Mouse (Mus musculus) testis, adult 2 months (tissue): ENCODE measurements at regions not wholly inside any gene's neighbourhood (a gene's known extent, or its start where the extent isn't known, plus 50 kb on each side); places are given as distances from the start of the nearest gene placed in this dataset.

Experiments
- H3K27ac ChIP-seq: fragments of 200-500 bp; 2 replicates; pipeline ENCODE4 v1.5.1; 2012; ENCODE audit warnings: low read depth, low read length; ENCODE audit not compliant: control insufficient read depth, insufficient read depth
- H3K27me3 ChIP-seq: fragments of 200-500 bp; 2 replicates; pipeline ENCODE4 v1.6.1; 2012; ENCODE audit warnings: mild to moderate bottlenecking, low read length, moderate library complexity; ENCODE audit not compliant: control insufficient read depth, insufficient read depth
- H3K36me3 ChIP-seq: fragments of 200-500 bp; 2 replicates; pipeline ENCODE4 v1.6.1; 2012; ENCODE audit warnings: mild to moderate bottlenecking, low read length; ENCODE audit not compliant: control insufficient read depth, insufficient read depth
- H3K4me1 ChIP-seq: fragments of 200-500 bp; 2 replicates; pipeline ENCODE4 v1.6.1; 2012; ENCODE audit warnings: low read length; ENCODE audit not compliant: control insufficient read depth, insufficient read depth
- H3K4me3 ChIP-seq: fragments of 200-500 bp; 2 replicates; pipeline ENCODE4 v1.5.1; 2012; ENCODE audit warnings: low read depth, mild to moderate bottlenecking, low read length, moderate library complexity, mixed read lengths; ENCODE audit not compliant: control insufficient read depth
- CTCF ChIP-seq: fragments of 200-500 bp; IDR thresholded peaks from 2 replicates; pipeline ENCODE4 v1.5.1; 2012; ENCODE audit warnings: low read depth, mild to moderate bottlenecking, inconsistent platforms, low read length, moderate library complexity; ENCODE audit not compliant: control insufficient read depth, insufficient read depth, insufficient replicate concordance
- POLR2A ChIP-seq: fragments of 200-500 bp; IDR thresholded peaks from 2 replicates; pipeline ENCODE4 v1.6.1; 2012; ENCODE audit warnings: low read depth, mild to moderate bottlenecking, inconsistent platforms, low read length, moderate library complexity; ENCODE audit not compliant: control insufficient read depth

DNA sequence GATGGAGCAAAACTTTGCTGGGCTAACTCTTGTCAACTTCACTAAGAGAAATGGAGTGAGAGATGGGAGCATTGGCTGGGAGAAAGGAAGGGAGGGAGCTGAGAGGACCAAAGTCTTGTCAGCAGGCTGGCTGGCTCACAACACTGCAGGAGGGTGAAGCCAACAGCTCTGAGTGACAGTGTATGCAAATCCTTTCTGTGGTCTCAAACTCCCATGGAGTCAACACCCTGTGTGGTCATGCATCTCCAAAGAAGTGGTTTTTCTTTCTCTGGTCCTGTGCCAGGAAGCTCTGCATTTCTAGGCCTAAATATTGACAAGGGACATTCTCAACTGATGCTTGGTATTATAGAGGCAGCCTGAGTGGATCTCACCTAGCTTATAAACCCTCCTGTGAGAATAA is 194.9 kb upstream of the Krr1 start:
- Histone ChIP-seq H3K27me3 (no peaks in the 10 kb centered on the region), H3K27ac (no peak overlapping the region), H3K4me1 (peaks cover 4% of the 10 kb centered on the region; the same call in 1 of the 2 replicates), H3K36me3 (no peaks in the 10 kb centered on the region), H3K4me3 (no peak overlapping the region)
- TF ChIP-seq CTCF (no peak), POLR2A (no peak)

DNA sequence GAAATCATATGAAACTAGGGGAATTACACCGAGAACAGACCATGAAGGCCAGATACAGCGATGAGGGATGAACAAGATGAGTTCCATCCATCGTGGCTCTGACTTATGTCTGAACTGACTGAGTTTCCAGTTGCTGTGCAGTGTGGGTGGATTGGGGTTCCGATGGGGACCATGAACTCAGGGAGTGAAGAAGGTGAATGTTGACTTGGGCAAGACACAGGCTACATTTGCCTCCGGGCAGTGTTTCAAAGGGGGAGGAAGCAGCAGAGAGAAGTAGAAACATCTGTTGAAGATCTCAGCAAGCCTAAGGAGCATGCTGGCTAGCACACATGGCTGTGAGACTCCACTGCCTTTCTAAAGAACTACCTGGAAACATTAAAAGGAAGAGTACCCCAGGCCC is 194.4 kb upstream of the Krr1 start:
- H3K36me3 ChIP-seq: no peaks in the 10 kb centered on the region
- H3K27me3 ChIP-seq: no peaks in the 10 kb centered on the region
- TF ChIP-seq POLR2A (no peak), CTCF (no peak)
- peaks cover 4% of the 10 kb centered on the region; the same call in 1 of the 2 replicates for H3K4me1 ChIP-seq
- H3K27ac ChIP-seq: no peak overlapping the region
- no peak overlapping the region for H3K4me3 ChIP-seq

DNA sequence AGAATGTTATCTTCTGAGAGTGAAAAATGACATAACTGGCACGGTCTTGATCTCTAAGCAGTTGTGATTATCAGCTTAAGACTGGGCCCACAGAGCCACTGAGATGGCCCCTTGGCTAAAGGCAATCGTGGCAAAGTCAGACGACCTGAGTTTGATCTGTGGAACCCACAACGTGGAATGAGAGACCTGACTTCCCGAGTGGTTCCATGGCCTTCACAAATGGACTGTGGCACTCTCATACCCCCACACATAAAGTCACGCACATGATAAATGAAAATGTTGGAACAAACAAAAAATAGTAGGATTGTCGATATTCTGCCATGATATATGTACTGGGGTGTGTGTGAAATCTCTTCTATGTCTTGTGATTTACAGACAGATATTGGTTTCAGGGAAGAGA is 192.5 kb upstream of the Krr1 start:
- no peaks in the 10 kb centered on the region for H3K36me3 ChIP-seq
- no peak overlapping the region for H3K4me3 ChIP-seq
- H3K27ac ChIP-seq: no peak overlapping the region
- TF ChIP-seq POLR2A: no peak
- no peak for TF ChIP-seq CTCF
- H3K4me1 ChIP-seq: peaks cover 4% of the 10 kb centered on the region; the same call in 1 of the 2 replicates
- no peaks in the 10 kb centered on the region for H3K27me3 ChIP-seq

DNA sequence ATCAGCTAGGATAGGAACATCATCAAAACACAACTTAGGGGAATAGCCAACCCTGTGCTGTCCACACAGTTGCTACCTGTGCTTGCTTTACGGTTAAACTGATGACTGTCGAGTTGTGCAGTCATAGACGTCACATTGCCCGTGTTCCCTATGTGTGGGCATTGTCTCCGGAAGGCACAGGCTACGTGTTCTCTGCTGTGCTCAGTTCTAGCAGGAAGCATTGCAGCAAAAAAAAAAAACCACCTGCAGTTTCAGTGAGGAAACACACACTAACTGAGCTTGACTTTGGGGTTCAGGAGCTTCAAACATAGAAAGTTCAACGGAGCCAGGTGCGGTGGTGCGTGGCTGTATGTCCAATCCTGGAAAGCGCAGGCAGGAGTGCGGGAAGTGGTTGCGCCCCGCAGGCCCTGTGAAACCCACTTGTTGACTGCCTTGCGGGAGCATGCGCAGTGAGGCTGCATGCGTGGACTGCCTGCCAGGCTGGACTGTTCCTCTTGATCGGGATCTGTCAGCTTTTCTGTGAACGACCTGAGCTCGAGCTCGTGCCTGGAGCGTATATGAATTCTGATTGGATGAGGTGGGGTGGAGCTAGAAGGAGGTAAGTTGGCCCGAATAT is 190.2 kb upstream of the Krr1 start:
- Histone ChIP-seq H3K27ac (no peak overlapping the region), H3K27me3 (no peaks in the 10 kb centered on the region), H3K4me1 (peaks cover 4% of the 10 kb centered on the region; the same call in 1 of the 2 replicates), H3K4me3 (no peak overlapping the region), H3K36me3 (no peaks in the 10 kb centered on the region)
- TF ChIP-seq CTCF: no peak
- no peak for TF ChIP-seq POLR2A

DNA sequence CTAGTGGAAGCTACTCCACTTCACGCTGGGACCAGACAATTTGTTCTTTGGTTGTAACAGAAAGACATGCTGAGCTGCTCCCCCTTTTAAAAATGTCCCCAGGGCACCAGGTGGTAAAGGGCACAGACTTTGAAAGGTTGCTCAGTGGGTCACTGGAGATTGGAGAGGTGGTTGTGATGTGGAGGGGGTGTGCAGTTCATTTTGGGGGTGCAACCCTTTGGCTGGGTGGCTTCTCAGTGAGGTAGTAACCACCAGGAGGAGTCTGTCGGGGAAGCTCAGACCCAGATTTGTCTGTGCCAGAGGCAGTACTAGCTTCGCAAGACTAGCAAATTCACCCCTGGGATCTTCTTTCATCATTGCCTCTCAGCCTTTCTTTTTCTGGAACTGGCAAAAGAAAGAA is 189.0 kb upstream of the Krr1 start:
- H3K27ac ChIP-seq: no peak overlapping the region
- peaks cover 4% of the 10 kb centered on the region; the same call in 1 of the 2 replicates for H3K4me1 ChIP-seq
- no peaks in the 10 kb centered on the region for H3K36me3 ChIP-seq
- no peak overlapping the region for H3K4me3 ChIP-seq
- no peak for TF ChIP-seq CTCF
- no peak for TF ChIP-seq POLR2A
- no peaks in the 10 kb centered on the region for H3K27me3 ChIP-seq

DNA sequence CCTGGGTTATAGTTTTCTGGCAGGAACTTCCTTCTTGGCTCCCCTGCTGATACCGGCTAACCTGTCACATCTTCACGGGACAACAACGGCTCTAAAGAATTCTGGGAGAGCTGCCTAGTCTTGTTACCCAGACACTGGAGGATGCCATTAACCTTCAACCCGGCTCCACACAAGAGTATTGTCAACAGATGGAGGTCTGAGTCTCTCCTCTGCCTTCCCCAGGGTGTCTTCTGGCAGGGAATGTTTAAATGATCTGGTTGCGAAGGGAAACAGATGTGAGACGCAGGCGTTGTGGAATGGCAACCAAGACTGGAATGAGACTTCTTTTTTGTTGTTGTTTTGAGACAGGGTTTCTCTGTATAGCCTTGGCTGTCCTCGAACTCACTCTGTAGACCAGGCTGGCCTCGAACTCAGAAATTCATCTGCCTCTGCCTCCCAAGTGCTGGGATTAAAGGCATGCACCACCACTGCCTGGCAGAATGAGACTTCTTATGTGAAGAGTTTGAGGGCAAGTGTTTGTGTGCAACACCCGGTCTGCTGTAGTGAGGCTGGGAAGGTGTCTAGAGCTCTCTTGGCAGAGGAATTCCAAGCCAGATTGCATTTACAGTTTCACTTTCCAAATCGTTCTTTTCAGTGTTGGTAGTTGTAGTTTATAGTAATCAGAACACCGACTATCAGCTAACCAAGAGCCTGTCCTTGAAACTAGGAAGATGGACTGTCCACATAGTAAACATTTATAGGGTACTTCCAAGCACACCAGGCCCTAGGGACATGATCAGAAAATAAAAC is 188.2 kb upstream of the Krr1 start:
- TF ChIP-seq POLR2A: no peak
- no peak for TF ChIP-seq CTCF
- no peaks in the 10 kb centered on the region for H3K36me3 ChIP-seq
- no peak overlapping the region for H3K4me3 ChIP-seq
- peaks cover 4% of the 10 kb centered on the region; the same call in 1 of the 2 replicates for H3K4me1 ChIP-seq
- no peak overlapping the region for H3K27ac ChIP-seq
- H3K27me3 ChIP-seq: no peaks in the 10 kb centered on the region

DNA sequence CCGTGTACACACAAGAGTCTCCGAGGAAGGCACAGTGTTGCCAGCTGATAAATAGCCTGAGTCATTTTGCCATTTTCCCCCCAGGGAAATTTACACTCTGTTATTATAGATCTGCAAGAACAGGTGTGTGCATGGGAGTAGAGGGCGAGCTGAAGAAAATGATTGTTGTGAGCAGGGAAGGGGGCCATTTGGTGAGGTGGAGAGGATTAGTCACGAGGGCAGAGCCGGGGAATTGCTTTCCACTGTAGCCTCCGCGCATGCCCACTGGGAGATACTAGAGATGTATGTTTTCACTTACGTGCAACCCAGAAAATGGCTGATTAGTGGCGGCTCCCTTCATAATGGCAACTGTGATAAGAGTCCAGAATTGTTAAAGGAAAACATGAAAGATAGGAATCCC is 185.3 kb upstream of the Krr1 start:
- no peak overlapping the region for H3K4me3 ChIP-seq
- H3K36me3 ChIP-seq: no peaks in the 10 kb centered on the region
- no peak overlapping the region for H3K27ac ChIP-seq
- no peaks in the 10 kb centered on the region for H3K27me3 ChIP-seq
- no peak for TF ChIP-seq POLR2A
- TF ChIP-seq CTCF: no peak
- H3K4me1 ChIP-seq: peaks cover 4% of the 10 kb centered on the region; the same call in 1 of the 2 replicates
